Mouse (Mus musculus) retina, adult 2 months (tissue): ENCODE measurements around the gene Zgrf1.

Source experiments
- DNase-seq: peaks from one replicate; pipeline ENCODE4 v3.0.0-alpha.2; 2012; ENCODE audit warnings: low read depth, low spot score

Gene Zgrf1

GRCm38 (mm10) chr3:127639875-127640761 is 86.8 kb downstream of the Zgrf1 start:
- DNase-seq, result no peak

GRCm38 (mm10) chr3:127640762-127641700 is 87.7 kb downstream of the Zgrf1 start:
- no peak for DNase-seq

- DNase-seq, result no peak
Measured at GRCm38 (mm10) chr3:127642211-127642610, 88.9 kb downstream of the Zgrf1 start.

GRCm38 (mm10) chr3:127646156-127646825 is 93.0 kb downstream of the Zgrf1 start:
- DNase-seq, result no peak

GRCm38 (mm10) chr3:127651742-127652653 is 98.7 kb downstream of the Zgrf1 start:
- DNase-seq, result no peak

GRCm38 (mm10) chr3:127660712-127661111 is 107.4 kb downstream of the Zgrf1 start:
- no peak for DNase-seq

GRCm38 (mm10) chr3:127661646-127662531 is 108.6 kb downstream of the Zgrf1 start:
- DNase-seq, result no peak
